Mouse (Mus musculus) testis, adult 2 months (tissue): ENCODE measurements around the gene Smg6.

Experiments
- CTCF ChIP-seq: fragments of 200-500 bp; IDR thresholded peaks from 2 replicates; pipeline ENCODE4 v1.5.1; 2012; ENCODE audit warnings: low read depth, mild to moderate bottlenecking, inconsistent platforms, low read length, moderate library complexity; ENCODE audit not compliant: control insufficient read depth, insufficient read depth, insufficient replicate concordance
- POLR2A ChIP-seq: fragments of 200-500 bp; IDR thresholded peaks from 2 replicates; pipeline ENCODE4 v1.6.1; 2012; ENCODE audit warnings: low read depth, mild to moderate bottlenecking, inconsistent platforms, low read length, moderate library complexity; ENCODE audit not compliant: control insufficient read depth

- TF ChIP-seq CTCF (no peak), POLR2A (no peak)
These were observed 37.3 kb downstream of the Smg6 start for GRCm38 (mm10) chr11:74962846-74963407.
